Mouse (Mus musculus) embryonic fibroblast, embryonic 13.5 days (primary cell): ENCODE measurements around the gene Gm9745. TPM values are rescaled to one million over a fixed set of nuclear protein-coding genes. Genes with fewer than 3 reads are reported as not detected.
"Not testable (repeated sequence)": the region's sequence is repeated elsewhere in the genome, so short reads cannot be mapped to it uniquely, and the experiment has no call there.

Source experiments
- H3K27ac ChIP-seq: 2 replicates; pipeline ENCODE4 v1.5.1; 2012; ENCODE audit warnings: low read length, control low read depth, inconsistent platforms; ENCODE audit not compliant: insufficient read depth
- H3K4me1 ChIP-seq: 2 replicates; pipeline ENCODE4 v1.6.1; 2011; ENCODE audit warnings: low read length; ENCODE audit not compliant: control insufficient read depth, insufficient read depth
- H3K4me3 ChIP-seq: 2 replicates; pipeline ENCODE4 v1.5.1; 2011; ENCODE audit warnings: mild to moderate bottlenecking, control low read depth, low read length; ENCODE audit not compliant: insufficient read depth
- CTCF ChIP-seq: IDR thresholded peaks from 2 replicates; pipeline ENCODE4 v1.5.1; 2011; ENCODE audit warnings: mild to moderate bottlenecking, control low read depth, low read length, moderate library complexity, borderline replicate concordance; ENCODE audit not compliant: insufficient read depth
- POLR2A ChIP-seq: IDR thresholded peaks from 2 replicates; pipeline ENCODE4 v1.6.1; 2011; ENCODE audit warnings: low read depth, mild to moderate bottlenecking, control low read depth, low read length, moderate library complexity
- polyA plus RNA-seq: library from polyadenylated mRNA; stranded (reverse); fragments of >200 nt; gene quantifications from 2 replicates; pipeline ENCODE4 v1.2.4, GENCODE M21; 2011; ENCODE audit warnings: low read depth; ENCODE audit not compliant: missing spikeins, insufficient read length

The Gm9745 gene
- polyA plus RNA-seq, 1 experiment: not detected

GRCm38 (mm10) chr13:8955127-8955526 is 7.1 kb upstream of the Gm9745 start:
- H3K4me3 ChIP-seq, H3K4me1 ChIP-seq, H3K27ac ChIP-seq: not testable (repeated sequence)

GRCm38 (mm10) chr13:8952563-8952962 is 4.5 kb upstream of the Gm9745 start, which contains the start of gene Idi2:
Gene Idi2 (plus strand): TSS chr13:8952863.
- not testable (repeated sequence) for H3K4me3 ChIP-seq, H3K27ac ChIP-seq, H3K4me1 ChIP-seq

DNA sequence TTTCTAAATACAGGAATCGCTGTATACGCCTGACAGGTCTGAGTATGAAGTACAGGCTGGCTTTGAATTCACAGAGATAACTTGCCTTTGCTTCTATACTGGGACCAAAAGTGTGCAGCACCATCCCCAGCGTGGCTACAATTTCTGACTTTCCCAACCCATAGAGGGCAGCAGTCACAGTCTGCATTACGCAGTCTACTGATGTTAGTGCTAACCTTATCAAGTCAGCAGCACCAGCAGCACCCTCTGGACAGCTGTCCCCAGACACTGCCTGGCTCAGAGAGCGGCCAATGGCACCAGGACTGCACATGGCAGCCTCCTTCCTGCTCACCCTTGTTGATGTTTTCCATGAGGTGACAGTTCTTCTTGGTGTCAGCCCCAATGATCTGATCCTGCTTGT is 4.2 kb downstream of the Gm9745 start:
- not testable (repeated sequence) for H3K27ac ChIP-seq, H3K4me1 ChIP-seq, H3K4me3 ChIP-seq

DNA sequence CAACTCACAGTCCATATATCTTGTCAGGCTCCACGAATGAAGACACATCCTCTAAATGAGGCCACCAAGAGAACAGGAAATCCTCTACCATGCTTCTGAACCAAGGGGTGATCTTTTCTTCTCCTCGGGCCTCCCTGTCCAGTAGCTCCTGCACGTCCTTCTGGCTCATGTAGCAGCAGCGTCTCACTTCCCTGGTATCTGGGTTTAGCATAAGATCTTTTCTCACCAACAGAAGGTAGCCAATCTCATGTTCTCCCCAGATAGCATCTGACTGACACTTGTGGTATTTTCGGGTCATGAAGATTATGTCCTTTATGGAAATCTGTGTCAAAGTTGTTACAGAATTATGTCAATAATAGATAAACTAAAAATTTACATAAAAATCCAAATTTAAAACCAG is 6.3 kb downstream of the Gm9745 start:
- H3K4me1 ChIP-seq, H3K4me3 ChIP-seq, H3K27ac ChIP-seq: not testable (repeated sequence)

DNA sequence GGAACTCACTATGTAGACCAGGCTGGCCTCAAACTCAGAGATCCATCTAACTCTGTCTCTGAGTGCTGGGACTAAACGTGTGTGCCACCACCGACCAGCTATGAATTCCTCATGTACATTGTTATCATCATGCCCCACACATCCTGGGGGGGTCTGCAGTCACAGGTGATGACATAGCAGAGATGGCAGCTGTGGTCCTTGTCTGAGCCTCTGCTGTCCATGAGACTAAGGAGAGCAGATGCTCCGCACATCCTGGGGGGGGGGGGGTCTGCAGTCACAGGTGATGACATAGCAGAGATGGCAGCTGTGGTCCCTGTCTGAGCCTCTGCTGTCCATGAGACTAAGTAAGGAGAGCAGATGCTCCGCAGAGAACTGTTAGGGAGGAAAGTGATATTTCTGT is 6.9 kb downstream of the Gm9745 start:
- not testable (repeated sequence) for H3K4me1 ChIP-seq, H3K4me3 ChIP-seq, H3K27ac ChIP-seq

DNA sequence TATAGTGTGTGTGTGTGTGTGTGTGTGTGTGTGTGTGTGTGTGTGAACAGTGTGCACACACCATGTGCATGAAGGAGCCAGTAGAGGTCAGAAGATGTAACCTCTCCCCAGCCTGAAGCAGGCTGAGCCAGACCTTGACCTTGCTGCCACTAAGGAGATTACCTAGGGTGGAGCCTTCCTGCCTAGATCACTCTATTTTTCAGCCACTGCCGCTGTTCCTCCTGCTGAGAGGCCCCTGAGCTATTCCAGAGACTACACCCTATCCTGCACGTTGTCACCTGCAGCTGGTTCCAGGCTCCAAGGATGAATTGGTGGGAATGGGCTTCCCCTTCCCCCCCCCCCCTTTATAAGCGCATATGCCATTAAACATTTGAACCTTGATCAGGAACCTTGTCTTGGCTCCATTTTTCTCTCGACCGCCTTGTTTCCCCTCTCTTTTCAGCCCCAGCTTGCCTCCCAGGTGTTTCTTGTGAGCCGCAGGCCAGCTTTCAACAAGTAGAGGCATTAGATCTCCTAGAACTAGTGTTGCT is 10.4 kb downstream of the Gm9745 start:
- not testable (repeated sequence) for H3K4me1 ChIP-seq, H3K27ac ChIP-seq, H3K4me3 ChIP-seq

GRCm38 (mm10) chr13:8933499-8933898 is 14.5 kb downstream of the Gm9745 start:
- H3K4me1 ChIP-seq: no peaks in the 10 kb centered on the region
- H3K4me3 ChIP-seq: no peak overlapping the region
- no peak overlapping the region for H3K27ac ChIP-seq
- TF ChIP-seq POLR2A (no peak), CTCF (no peak)

DNA sequence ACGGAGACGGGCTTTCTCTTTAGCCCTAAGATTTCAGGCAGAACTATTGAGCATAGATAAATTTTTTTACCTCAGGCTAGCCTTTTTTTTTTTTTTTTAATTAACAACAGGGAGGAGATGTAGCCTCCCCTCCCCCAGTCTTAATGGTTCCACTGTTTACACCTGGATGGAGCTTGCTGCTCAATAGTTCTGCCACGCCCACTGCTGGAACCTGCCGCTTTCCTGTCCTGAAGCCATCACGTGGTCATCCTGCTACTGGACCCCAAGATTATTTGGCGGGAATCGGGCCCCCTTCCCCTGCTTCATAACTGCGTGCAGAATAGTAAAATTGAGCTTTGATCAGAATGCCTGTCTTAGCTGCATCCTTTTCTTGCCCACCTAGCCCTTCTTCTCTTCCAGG is 34.1 kb downstream of the Gm9745 start:
- H3K27ac ChIP-seq, H3K4me1 ChIP-seq, H3K4me3 ChIP-seq: not testable (repeated sequence)

- not testable (repeated sequence) for H3K4me3 ChIP-seq, H3K27ac ChIP-seq, H3K4me1 ChIP-seq
These were observed 42.0 kb downstream of the Gm9745 start for GRCm38 (mm10) chr13:8905986-8906385.

Other genes with a start within 250 kb of the Gm9745 start
- 28.6 and 32.8 TPM in 2 replicates for gene Wdr37, start 76.3 kb downstream of the Gm9745 start, polyA plus RNA-seq
- gene Idi1, start 62.7 kb downstream of the Gm9745 start, polyA plus RNA-seq: 108 and 140 TPM in 2 replicates
- gene Idi2, start 4.6 kb upstream of the Gm9745 start, polyA plus RNA-seq: not detected in 2 replicates
- 61.8 and 63.6 TPM in 2 replicates for gene Gtpbp4, start 47.9 kb upstream of the Gm9745 start, polyA plus RNA-seq
- gene Larp4b, start 145.7 kb upstream of the Gm9745 start, polyA plus RNA-seq: 54.6 and 59.6 TPM in 2 replicates